Mouse (Mus musculus) lung, adult 2 months (tissue): ENCODE data around the gene Icmt.

Experiments
- CTCF ChIP-seq: fragments of 200-500 bp; IDR thresholded peaks from 2 replicates; pipeline ENCODE4 v1.5.1; 2011; ENCODE audit warnings: mild to moderate bottlenecking, low read length, control low read depth; ENCODE audit not compliant: insufficient read depth
- POLR2A ChIP-seq: fragments of 200-500 bp; IDR thresholded peaks from 2 replicates; pipeline ENCODE4 v1.6.1; 2011; ENCODE audit warnings: low read depth, mild to moderate bottlenecking, control low read depth, low read length, borderline replicate concordance; ENCODE audit errors: extremely low read depth

DNA sequence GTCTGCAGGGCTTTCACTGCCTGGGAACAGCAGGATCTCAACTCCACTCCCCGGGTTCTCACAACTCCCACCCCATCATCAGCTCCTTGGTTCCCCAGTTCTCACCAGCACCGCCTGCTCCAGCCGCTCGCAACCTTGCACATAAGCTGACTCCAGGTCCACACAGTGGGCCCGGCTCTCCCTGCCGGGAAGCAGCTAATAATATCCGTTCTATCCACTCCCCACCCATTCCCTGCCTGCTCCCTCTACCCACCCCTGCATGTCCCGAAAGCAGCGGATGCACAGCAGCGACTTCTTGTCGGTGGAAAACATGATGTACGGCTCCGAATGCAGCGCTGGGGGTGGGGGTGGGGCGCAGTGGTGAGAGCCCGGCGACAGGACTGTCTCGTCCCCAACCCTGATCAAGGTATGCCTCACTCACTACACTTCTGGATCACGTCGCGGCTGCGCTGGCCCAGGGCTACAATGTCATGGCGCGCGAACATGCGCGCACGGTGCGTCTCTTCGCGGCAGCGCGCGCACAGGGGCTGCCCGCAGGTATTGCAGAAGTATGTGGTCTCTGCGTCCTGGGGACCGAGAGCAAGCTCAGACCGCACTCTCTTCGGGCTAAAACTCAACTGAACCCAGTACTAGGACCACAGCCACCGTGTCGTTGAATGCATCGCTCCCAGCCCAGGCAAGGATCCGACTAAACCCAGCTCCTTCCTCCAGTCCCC lies 18.6 kb downstream of the Icmt start:
- TF ChIP-seq CTCF, result no peak
- TF ChIP-seq POLR2A, result no peak
